Mouse (Mus musculus) heart, adult 2 months (tissue): ENCODE data around the gene Blmh. TPM values are rescaled to one million over a fixed set of nuclear protein-coding genes. Genes with fewer than 3 reads are reported as not detected.

Experiments used
- DNase-seq, 2 experiments: peaks; one replicate each; pipeline ENCODE4 v3.0.0; 2021
- H3K27ac ChIP-seq: fragments of 200-600 bp; 2 replicates; pipeline ENCODE4 v1.8.1; 2022
- H3K27me3 ChIP-seq: fragments of 200-500 bp; 2 replicates; pipeline ENCODE4 v1.6.1; 2012; ENCODE audit warnings: mild to moderate bottlenecking, low read length, inconsistent platforms, mixed read lengths; ENCODE audit not compliant: control insufficient read depth, insufficient read depth
- H3K36me3 ChIP-seq: fragments of 200-500 bp; 2 replicates; pipeline ENCODE4 v1.6.1; 2012; ENCODE audit warnings: low read length, inconsistent platforms; ENCODE audit not compliant: control insufficient read depth, insufficient read depth
- H3K4me1 ChIP-seq: fragments of 200-500 bp; 2 replicates; pipeline ENCODE4 v1.6.1; 2011; ENCODE audit warnings: low read length; ENCODE audit not compliant: control insufficient read depth, insufficient read depth
- H3K4me3 ChIP-seq: fragments of 200-600 bp; 2 replicates; pipeline ENCODE4 v1.8.1; 2022
- H3K79me2 ChIP-seq: fragments of 200-500 bp; replicated peaks from 2 replicates; pipeline ENCODE4 v1.6.1; 2012; ENCODE audit warnings: mild to moderate bottlenecking, inconsistent platforms, low read length, moderate library complexity, mixed read lengths; ENCODE audit not compliant: control insufficient read depth, insufficient read depth
- H3K9ac ChIP-seq: fragments of 200-500 bp; 2 replicates; pipeline ENCODE4 v1.6.1; 2012; ENCODE audit warnings: low read depth, mild to moderate bottlenecking, control low read depth, inconsistent platforms, low read length, mixed read lengths
- CTCF ChIP-seq: fragments of 200-600 bp; IDR thresholded peaks from 2 replicates; pipeline ENCODE4 v1.8.1; 2022; ENCODE audit warnings: antibody characterized with exemption, mild to moderate bottlenecking, moderate library complexity
- EP300 ChIP-seq: fragments of 200-500 bp; IDR thresholded peaks from 2 replicates; pipeline ENCODE4 v1.6.1; 2011; ENCODE audit warnings: low read depth, low read length, control low read depth; ENCODE audit not compliant: insufficient read depth
- POLR2A ChIP-seq: fragments of 200-500 bp; IDR thresholded peaks from 2 replicates; pipeline ENCODE4 v1.6.1; 2011; ENCODE audit warnings: mild to moderate bottlenecking, low read depth, low read length, control low read depth; ENCODE audit not compliant: insufficient read depth
- WGBS: fragments of 180-500 bp; shearing (Covaris S2); methylation state at CpG from one replicate; pipeline ENCODE4 v1.1.7; 2018; 5-methylcytosine and 5-hydroxymethylcytosine counted together
- intact Hi-C: fragments of 180-260 bp; cut with DNase I; formaldehyde crosslinking; loops from one replicate; pipeline ENCODE4 v1.15.1; 2025
- polyA plus RNA-seq: library from polyadenylated mRNA; depleted of rRNA; stranded (reverse); fragments of >200 nt; gene quantifications from 2 replicates; pipeline ENCODE4 v1.2.3, GENCODE M21; 2012
- total RNA-seq, 2 experiments: library from RNA; stranded (reverse); gene quantifications; 2 replicates each; pipeline ENCODE4 v1.2.3; 2021

The Blmh gene
- total and polyA plus RNA-seq, 3 experiments: 12.9 to 32.7 (median 27.6) TPM

- 74% methylated on average over 4 of the region's 4 CpGs for WGBS
- peaks cover 5% of the 10 kb centered on the region for H3K36me3 ChIP-seq
- H3K4me3 ChIP-seq: no peak overlapping the region
- no peaks in the 10 kb centered on the region for H3K27me3 ChIP-seq
- no peaks in the 10 kb centered on the region for H3K79me2 ChIP-seq
- H3K9ac ChIP-seq: no peak overlapping the region
- intact Hi-C loops: loop anchor here (5.0 kb wide), 1 partner anchor 215 kb away; the partner anchor contains the start of gene Trarg1
- peaks cover 20% of the 10 kb centered on the region for H3K4me1 ChIP-seq
- H3K27ac ChIP-seq: peak overlapping the region; percentile 20; the same call in 1 of the 2 replicates
- no peak for DNase-seq
- no peak for TF ChIP-seq POLR2A
- no peak for TF ChIP-seq EP300
- no peak for TF ChIP-seq CTCF
Observed at GRCm38 (mm10) chr11:76891738-76892349, 32.8 kb upstream of the Blmh start.

- Histone ChIP-seq H3K9ac (no peak overlapping the region), H3K27ac (peak overlapping the region; percentile 73), H3K4me1 (peaks cover 20% of the 10 kb centered on the region), H3K4me3 (no peak overlapping the region), H3K36me3 (peaks cover 5% of the 10 kb centered on the region), H3K79me2 (no peaks in the 10 kb centered on the region), H3K27me3 (no peaks in the 10 kb centered on the region)
- WGBS: 38% methylated on average over 3 of the region's 3 CpGs
- TF ChIP-seq EP300 (no peak), POLR2A (no peak), CTCF (no peak)
- DNase-seq: no peak
- intact Hi-C loops: loop anchor here (5.0 kb wide), 1 partner anchor 216 kb away; the partner anchor contains the start of gene Trarg1
Observed at GRCm38 (mm10) chr11:76892972-76893371, 31.6 kb upstream of the Blmh start.

GRCm38 (mm10) chr11:76893570-76893969 is 31.0 kb upstream of the Blmh start:
- peaks cover 5% of the 10 kb centered on the region for H3K36me3 ChIP-seq
- H3K4me3 ChIP-seq: no peak overlapping the region
- intact Hi-C loops: loop anchor here (5.0 kb wide), 1 partner anchor 216 kb away; the partner anchor contains the start of gene Trarg1
- peak overlapping the region; percentile 73 for H3K27ac ChIP-seq
- H3K27me3 ChIP-seq: no peaks in the 10 kb centered on the region
- peaks cover 21% of the 10 kb centered on the region for H3K4me1 ChIP-seq
- TF ChIP-seq CTCF (peak; percentile 44), POLR2A (no peak), EP300 (peak; percentile 62; the same call in 1 of the 2 replicates)
- H3K79me2 ChIP-seq: no peaks in the 10 kb centered on the region
- WGBS: 25% methylated on average over 4 of the region's 4 CpGs
- peak; percentile 63 to 72 for DNase-seq
- H3K9ac ChIP-seq: no peak overlapping the region

- TF ChIP-seq CTCF (peak; percentile 92), POLR2A (no peak), EP300 (peak; percentile 91)
- H3K4me1 ChIP-seq: peaks cover 21% of the 10 kb centered on the region
- no peaks in the 10 kb centered on the region for H3K27me3 ChIP-seq
- no peak overlapping the region for H3K4me3 ChIP-seq
- peaks cover 5% of the 10 kb centered on the region for H3K36me3 ChIP-seq
- 13% methylated on average over 5 of the region's 5 CpGs for WGBS
- H3K9ac ChIP-seq: no peak overlapping the region
- H3K79me2 ChIP-seq: no peaks in the 10 kb centered on the region
- H3K27ac ChIP-seq: peak overlapping the region; percentile 73
- intact Hi-C loops: loop anchor here (1.0 to 5.0 kb wide), 4 partner anchors 47 to 217 kb away; partner anchors contain the start of genes Cpd and Trarg1
- DNase-seq: peak; percentile 66 to 67
Observed at GRCm38 (mm10) chr11:76894240-76894639, 30.4 kb upstream of the Blmh start.

- intact Hi-C loops: no loop called here
- WGBS: 40% methylated on average over 6 of the region's 6 CpGs
- TF ChIP-seq CTCF: no peak
- no peak for TF ChIP-seq EP300
- TF ChIP-seq POLR2A: no peak
- no peaks in the 10 kb centered on the region for H3K27me3 ChIP-seq
- H3K4me1 ChIP-seq: peaks cover 19% of the 10 kb centered on the region
- no peak for DNase-seq
- no peak overlapping the region for H3K9ac ChIP-seq
- no peaks in the 10 kb centered on the region for H3K79me2 ChIP-seq
- no peaks in the 10 kb centered on the region; the same call in 1 of the 2 replicates for H3K36me3 ChIP-seq
- no peak overlapping the region; the same call in 1 of the 2 replicates for H3K27ac ChIP-seq
- H3K4me3 ChIP-seq: no peak overlapping the region
Observed at GRCm38 (mm10) chr11:76896360-76896759, 28.2 kb upstream of the Blmh start.

- Histone ChIP-seq H3K27me3 (no peaks in the 10 kb centered on the region), H3K27ac (no peak overlapping the region; the same call in 1 of the 2 replicates), H3K36me3 (no peaks in the 10 kb centered on the region; the same call in 1 of the 2 replicates), H3K79me2 (no peaks in the 10 kb centered on the region), H3K4me3 (no peak overlapping the region), H3K4me1 (peaks cover 16% of the 10 kb centered on the region), H3K9ac (no peak overlapping the region)
- intact Hi-C loops: no loop called here
- 29% methylated on average over 1 of the region's 1 CpGs for WGBS
- DNase-seq: no peak
- TF ChIP-seq POLR2A: no peak
- TF ChIP-seq EP300: no peak
- TF ChIP-seq CTCF: no peak
Observed at GRCm38 (mm10) chr11:76897126-76897525, 27.5 kb upstream of the Blmh start.
